8 mouse cellular contexts compared by ENCODE assay signal in the genomic region with DNA sequence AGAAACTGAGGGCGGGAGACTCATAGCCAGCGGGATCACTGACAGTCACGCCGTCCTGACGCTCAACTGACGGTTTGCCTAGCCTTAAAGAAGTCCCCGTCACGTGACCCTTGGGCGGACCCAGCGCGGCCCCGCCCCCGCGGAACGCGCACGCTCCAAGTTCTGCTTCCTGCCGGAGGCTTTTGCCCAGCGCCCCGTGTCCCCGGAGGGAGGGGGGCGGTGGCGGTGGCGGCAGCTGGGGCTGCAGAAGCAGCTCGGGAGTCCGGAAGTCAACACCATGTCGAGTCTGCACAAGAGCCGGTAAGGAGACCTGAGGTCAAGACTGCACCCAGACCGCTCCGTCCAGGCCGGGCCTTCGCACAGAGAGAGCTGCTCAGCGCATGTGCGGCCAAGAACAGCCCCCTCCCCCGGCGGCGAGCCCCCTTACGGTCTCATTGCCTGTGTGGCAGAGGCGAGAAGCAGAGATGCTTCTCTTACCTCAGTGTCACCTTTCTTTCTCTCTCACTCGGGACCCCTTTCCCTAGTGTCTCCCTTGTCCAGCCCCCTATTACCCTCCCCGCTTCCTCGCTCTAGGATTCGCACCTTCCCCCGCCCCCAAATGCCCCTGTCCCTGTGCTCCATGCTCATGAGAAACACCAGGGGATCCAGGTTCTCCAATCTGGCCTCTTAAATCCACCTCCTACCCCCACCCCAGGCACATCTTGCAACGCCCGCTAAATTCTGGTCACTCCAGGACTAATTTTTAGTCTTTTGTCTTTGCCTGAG. TPM values are rescaled to one million over a fixed set of nuclear protein-coding genes. Genes with fewer than 3 reads are reported as not detected.
DNase-seq lines count a peak whose midpoint lies in the region; ATAC-seq lines count a peak whose summit lies in the region.

Tbc1d13 (plus strand) TSS at position 134 of the 765 bp plus-strand sequence.

- H3K36me3 ChIP-seq in hindbrain, embryonic 11.5 days (ENCODE audit: control insufficient read depth, insufficient read depth, low read length): peaks cover 2% of the 10 kb centered on the region; the same call in 1 of the 2 replicates

- no peaks in the 10 kb centered on the region for H3K27me3 ChIP-seq in hindbrain, embryonic 11.5 days (ENCODE audit: control insufficient read depth, insufficient read depth, low read length)

- ATAC-seq in hindbrain, embryonic 11.5 days (ENCODE audit: low FRiP score): peak; percentile 91

- peak within 1 kb of the TSS; percentile 64 for H3K27ac ChIP-seq in hindbrain, embryonic 11.5 days (ENCODE audit: low read depth, low read length)

- no peaks in the 10 kb centered on the region for H3K9me3 ChIP-seq in hindbrain, embryonic 11.5 days (ENCODE audit: control insufficient read depth, low read length)

- H3K4me2 ChIP-seq in hindbrain, embryonic 11.5 days (replicated peaks; ENCODE audit: low read depth, low read length): peak within 1 kb of the TSS; percentile 89

- peaks cover 6% of the 10 kb centered on the region; the same call in 1 of the 2 replicates for H3K4me1 ChIP-seq in hindbrain, embryonic 11.5 days (replicated peaks; ENCODE audit: control insufficient read depth, insufficient read depth, low read length)

- H3K4me3 ChIP-seq in hindbrain, embryonic 11.5 days (ENCODE audit: low read depth, low read length): peak within 1 kb of the TSS; percentile 83

- H3K9ac ChIP-seq in hindbrain, embryonic 11.5 days (ENCODE audit: low read depth, low read length): peak within 1 kb of the TSS; percentile 78

- peak; percentile 98 for DNase-seq in Muller cell, postnatal 12 days (ENCODE audit: inconsistent ontology term)
- DNase-seq in cerebellum, adult 9-11 months: peak; percentile 97
- DNase-seq in frontal cortex, adult 2 months (ENCODE audit: extremely low spot score in 1 of 2, low spot score in 1 of 2): peak; percentile 94 to 99
- peak; percentile 97 for DNase-seq in hindbrain, embryonic 11.5 days (ENCODE audit: low spot score)
- DNase-seq in layer of hippocampus, postnatal 10 days (ENCODE audit: low spot score in 2 of 2): peak; percentile 98
- peak; percentile 99 for DNase-seq in lung, postnatal 10 days
- peak; percentile 98 for DNase-seq in ovary, postnatal 36 days (ENCODE audit: low spot score)
- peak; percentile 99 for DNase-seq in thymus, postnatal 25 days

- under 1% methylated on average over 43 of the region's 46 CpGs for WGBS in hindbrain, embryonic 11.5 days

RNA-seq across cellular contexts. Expression of gene Tbc1d13, which starts in this region (rescaled TPM):
- 44.3 and 45.3 TPM in 2 replicates for polyA plus RNA-seq in frontal cortex, adult 2 months (2012; rRNA removed)
- polyA plus RNA-seq in hindbrain, embryonic 11.5 days (2014; fragmentation: Nextera tagmentation; extraction: Ambion mirVana): 16.3 and 20.6 TPM in 2 replicates
- total RNA-seq in layer of hippocampus, postnatal 10 days (2021): 10 to 100 TPM; 72.6 to 73.5 TPM

Comparison
In these comparisons a context has a peak if more than half of its experiments do, and no peak if none do; other contexts are left out.
1. Peak in every context shown above with its lines: DNase-seq, ATAC-seq, H3K4me3 ChIP-seq and H3K27ac ChIP-seq.